Mouse (Mus musculus): ENCODE data around the gene Dtnb.

GRCm38 (mm10) chr12:3615041-3615440 lies 42.9 kb downstream of the Dtnb start:
- TF ChIP-seq CTCF (IDR thresholded peaks at IDR 0.05; ENCODE audit: borderline replicate concordance, control insufficient read depth, extremely low read depth, insufficient read depth, low read length, poor library complexity) (no peak), POLR2A (IDR thresholded peaks at IDR 0.05; ENCODE audit: control insufficient read depth, extremely low read depth, insufficient read depth, low read length, poor library complexity) (no peak)
